Mouse (Mus musculus) activated CD4-positive, CD25-positive, alpha-beta regulatory T cell, adult 4 months (primary cell): Measurements from ENCODE around the gene 4930469K13Rik. TPM values are rescaled to one million over a fixed set of nuclear protein-coding genes. Genes with fewer than 3 reads are reported as not detected.
"Not testable (repeated sequence)": the region's sequence is repeated elsewhere in the genome, so short reads cannot be mapped to it uniquely, and the experiment has no call there.

Experiments used
- ATAC-seq: one replicate; pipeline ENCODE4 v1.8.0; 2017
- polyA plus RNA-seq, 2 experiments: library from polyadenylated mRNA; unstranded; fragments of 100-300 nt; shearing (Covaris generic); gene quantifications; one replicate each; pipeline ENCODE4 v1.2.1; 2017

Gene 4930469K13Rik
- 1 to 10 TPM; 4.4 to 9.0 TPM for polyA plus RNA-seq

- peak; percentile 34 for ATAC-seq
These were observed at the start of gene 4930469K13Rik for GRCm38 (mm10) chr11:34098422-34098821. Gene 4930469K13Rik (minus strand): TSS chr11:34098554.

GRCm38 (mm10) chr11:34146934-34147333 lies 48.6 kb upstream of the 4930469K13Rik start:
- no peak for ATAC-seq

DNA sequence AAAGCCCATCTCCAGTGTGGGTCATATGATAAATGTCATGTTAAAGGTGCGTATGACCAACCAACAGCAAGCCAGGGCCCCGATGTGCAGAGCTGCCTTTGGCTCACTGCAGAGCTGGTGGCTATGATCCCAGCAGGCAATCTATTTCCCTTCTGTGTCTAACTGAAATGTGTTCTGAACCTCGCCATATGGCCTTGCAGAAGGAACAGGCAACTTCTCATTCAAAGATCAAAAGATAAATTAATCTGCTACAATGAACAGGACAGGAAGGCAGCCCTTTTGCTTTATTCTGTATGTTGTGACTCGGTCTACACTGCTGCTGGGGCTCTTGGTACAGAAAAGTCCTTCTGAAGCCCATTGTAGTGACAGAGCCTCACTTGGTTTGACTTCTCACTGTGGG lies 46.1 kb upstream of the 4930469K13Rik start:
- no peak for ATAC-seq

DNA sequence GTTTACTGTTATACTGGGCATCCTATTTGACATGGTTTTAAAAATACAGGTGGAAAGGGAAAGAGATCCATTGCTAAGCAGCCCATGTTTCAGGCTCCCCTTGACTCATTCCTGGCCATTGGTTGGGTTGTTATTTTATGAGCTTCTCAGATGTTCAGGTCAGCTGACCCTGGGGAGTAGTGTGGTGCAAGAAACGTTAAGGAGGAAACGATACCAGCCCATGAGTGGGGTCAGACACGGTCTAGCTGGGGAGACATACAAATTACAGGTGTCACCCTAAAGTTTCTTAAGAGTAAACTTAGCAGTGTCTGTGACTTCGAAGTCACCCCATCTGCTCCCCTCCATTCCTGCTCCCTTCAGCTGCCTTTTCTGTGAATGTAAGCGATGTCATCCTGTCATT lies 45.6 kb upstream of the 4930469K13Rik start:
- ATAC-seq = no peak

GRCm38 (mm10) chr11:34139296-34139695 lies 40.9 kb upstream of the 4930469K13Rik start:
- no peak for ATAC-seq

DNA sequence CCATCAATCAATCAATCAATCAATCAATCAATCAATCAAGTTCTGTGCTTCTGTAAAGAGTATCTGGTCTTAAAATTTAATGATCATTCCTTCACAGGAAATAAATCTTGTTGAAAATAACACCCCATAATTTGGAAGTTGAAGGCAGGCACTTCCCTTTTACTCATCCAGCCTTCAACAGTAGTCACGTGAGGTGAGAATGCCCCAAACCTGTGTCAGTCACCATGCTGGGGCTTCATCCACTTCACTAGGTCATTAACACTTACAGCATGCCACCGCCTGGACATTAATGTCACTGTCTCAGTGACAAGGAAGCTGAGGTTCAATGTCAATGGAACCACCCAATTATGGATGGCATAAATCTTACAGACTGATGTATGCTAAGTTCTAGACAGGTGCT lies 30.1 kb upstream of the 4930469K13Rik start:
- no peak for ATAC-seq

DNA sequence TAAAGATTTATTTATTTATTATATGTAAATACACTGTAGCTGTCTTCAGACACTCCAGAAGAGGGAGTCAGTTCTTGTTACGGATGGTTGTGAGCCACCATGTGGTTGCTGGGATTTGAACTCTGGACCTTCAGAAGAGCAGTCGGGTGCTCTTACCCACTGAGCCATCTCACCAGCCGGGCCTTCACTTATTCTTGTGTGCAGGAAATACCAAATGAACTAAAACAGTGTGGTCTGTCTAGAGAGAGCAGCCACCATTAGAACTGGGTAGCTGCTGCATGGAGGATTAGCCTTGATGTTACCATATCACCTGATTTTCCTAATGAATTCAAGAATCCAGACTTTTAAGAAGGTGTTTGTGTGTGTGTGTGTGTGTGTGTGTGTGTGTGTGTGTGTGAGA lies 27.4 kb upstream of the 4930469K13Rik start:
- not testable (repeated sequence) for ATAC-seq

DNA sequence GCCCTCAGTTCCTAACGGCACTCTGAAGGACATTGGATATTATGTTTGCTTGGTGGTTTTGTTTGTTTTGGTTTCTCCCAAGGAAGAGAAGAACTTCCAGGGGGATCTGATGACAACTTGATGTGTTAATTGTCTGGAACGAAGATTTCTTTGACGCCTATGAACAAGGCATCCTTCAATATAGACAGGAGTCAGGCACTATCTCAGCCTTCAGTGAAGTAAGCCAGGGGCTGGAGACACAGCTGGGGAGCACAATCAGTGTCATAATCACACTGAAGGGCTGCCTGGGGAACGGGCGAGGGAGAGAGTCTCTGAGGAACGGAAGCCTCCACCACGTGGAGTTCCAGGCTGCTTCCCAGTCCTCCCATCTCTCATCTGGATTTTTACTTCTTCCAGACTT lies 26.5 kb upstream of the 4930469K13Rik start:
- no peak for ATAC-seq

- ATAC-seq = no peak
These were observed 24.8 kb upstream of the 4930469K13Rik start for GRCm38 (mm10) chr11:34123147-34123546.

- ATAC-seq = no peak
These were observed 20.0 kb upstream of the 4930469K13Rik start for GRCm38 (mm10) chr11:34118319-34118718.

- ATAC-seq = no peak
These were observed 19.2 kb upstream of the 4930469K13Rik start for GRCm38 (mm10) chr11:34117581-34117980.

DNA sequence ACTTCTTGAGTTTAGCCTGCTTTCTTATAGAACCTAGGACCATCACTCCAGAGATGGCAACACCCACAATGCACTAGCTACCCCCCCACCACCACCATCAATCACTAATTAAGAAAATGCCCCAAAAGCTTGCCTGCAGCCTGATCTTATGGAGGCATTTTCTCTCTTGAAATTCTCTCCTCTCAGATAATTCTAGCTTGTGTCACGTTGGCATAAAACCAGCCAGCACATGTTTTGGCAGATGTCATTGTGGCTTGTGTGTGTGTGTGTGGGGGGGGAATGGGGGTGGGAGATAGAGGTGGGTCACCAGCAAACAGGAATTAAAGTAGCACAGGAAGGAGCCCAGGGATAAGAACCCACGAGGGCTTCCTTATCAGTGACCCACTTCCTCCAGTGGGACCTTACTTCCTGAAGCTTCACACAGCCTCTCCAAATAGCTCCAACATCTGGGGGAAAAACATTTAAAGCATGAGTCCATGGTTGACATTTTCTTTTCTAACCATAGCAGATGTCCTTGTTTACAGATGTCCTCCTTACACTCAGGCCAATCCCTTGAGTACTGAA lies 18.3 kb upstream of the 4930469K13Rik start:
- ATAC-seq = no peak

GRCm38 (mm10) chr11:34113760-34114159 lies 15.4 kb upstream of the 4930469K13Rik start:
- ATAC-seq = no peak

GRCm38 (mm10) chr11:34112781-34113380 lies 14.5 kb upstream of the 4930469K13Rik start:
- no peak for ATAC-seq

GRCm38 (mm10) chr11:34111940-34112339 lies 13.6 kb upstream of the 4930469K13Rik start:
- peak; percentile 80 for ATAC-seq

DNA sequence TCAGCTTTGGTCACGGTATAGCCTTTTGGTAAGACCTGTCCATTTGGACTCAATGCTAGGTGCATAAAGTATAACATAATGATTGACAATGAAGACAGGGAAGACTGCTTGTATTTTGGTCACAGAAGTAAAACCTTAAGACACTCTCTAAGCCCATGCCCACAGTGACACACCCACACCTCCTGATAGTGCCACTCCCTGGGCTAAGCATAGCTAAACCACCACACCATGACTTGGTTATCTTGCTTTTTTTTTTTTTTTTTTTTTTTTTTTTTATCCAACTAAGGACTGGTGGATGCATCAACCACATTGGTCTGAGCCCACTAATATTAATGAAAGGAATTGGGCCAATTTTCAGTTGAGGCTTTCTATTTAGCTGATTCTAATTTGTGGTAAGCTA lies 10.9 kb upstream of the 4930469K13Rik start:
- no peak for ATAC-seq

DNA sequence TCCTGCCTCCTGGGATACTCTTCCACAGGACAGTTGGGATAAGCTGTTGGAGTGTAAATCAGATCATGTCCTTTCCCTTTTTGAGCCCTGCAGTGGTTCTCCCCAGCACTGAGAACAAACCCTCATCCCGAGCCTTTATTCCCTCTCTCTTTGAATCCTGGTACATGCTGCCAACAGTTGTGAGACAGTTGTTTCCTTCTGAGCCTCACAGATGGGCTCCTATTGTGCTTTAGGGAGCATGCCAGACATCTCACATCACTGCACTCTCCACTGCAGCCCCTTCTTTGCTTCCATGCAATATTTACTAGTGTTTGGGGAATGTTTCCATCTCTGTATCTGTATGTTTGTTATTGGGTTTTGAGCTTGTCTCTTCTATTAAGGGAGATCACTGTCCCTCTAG lies 6.6 kb upstream of the 4930469K13Rik start:
- ATAC-seq = no peak

GRCm38 (mm10) chr11:34101827-34102226 lies 3.5 kb upstream of the 4930469K13Rik start:
- ATAC-seq = peak; percentile 67

DNA sequence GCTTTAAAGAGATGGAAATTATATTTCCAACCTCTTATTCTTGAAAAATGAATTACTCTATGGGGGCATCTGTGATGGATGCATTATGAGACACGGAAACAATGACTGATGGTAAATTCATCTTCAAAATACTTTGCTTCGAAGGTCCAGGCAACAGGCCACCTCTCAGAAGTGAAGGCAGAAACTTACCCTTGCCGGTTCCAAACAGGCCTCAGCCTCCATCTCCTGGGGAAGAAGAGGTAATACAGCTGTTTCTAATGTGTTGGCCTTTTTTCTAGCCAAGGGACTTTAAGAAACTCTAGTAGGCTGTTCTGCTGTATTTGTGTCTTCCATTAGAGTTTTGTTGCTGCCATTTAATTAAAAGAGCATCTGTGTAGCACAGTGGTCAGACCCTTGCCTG lies 11.3 kb downstream of the 4930469K13Rik start:
- no peak for ATAC-seq

- no peak for ATAC-seq
These were observed 12.1 kb downstream of the 4930469K13Rik start for GRCm38 (mm10) chr11:34086164-34086751.

GRCm38 (mm10) chr11:34084639-34085038 lies 13.7 kb downstream of the 4930469K13Rik start:
- ATAC-seq = no peak

GRCm38 (mm10) chr11:34083795-34084194 lies 14.6 kb downstream of the 4930469K13Rik start:
- ATAC-seq = no peak

DNA sequence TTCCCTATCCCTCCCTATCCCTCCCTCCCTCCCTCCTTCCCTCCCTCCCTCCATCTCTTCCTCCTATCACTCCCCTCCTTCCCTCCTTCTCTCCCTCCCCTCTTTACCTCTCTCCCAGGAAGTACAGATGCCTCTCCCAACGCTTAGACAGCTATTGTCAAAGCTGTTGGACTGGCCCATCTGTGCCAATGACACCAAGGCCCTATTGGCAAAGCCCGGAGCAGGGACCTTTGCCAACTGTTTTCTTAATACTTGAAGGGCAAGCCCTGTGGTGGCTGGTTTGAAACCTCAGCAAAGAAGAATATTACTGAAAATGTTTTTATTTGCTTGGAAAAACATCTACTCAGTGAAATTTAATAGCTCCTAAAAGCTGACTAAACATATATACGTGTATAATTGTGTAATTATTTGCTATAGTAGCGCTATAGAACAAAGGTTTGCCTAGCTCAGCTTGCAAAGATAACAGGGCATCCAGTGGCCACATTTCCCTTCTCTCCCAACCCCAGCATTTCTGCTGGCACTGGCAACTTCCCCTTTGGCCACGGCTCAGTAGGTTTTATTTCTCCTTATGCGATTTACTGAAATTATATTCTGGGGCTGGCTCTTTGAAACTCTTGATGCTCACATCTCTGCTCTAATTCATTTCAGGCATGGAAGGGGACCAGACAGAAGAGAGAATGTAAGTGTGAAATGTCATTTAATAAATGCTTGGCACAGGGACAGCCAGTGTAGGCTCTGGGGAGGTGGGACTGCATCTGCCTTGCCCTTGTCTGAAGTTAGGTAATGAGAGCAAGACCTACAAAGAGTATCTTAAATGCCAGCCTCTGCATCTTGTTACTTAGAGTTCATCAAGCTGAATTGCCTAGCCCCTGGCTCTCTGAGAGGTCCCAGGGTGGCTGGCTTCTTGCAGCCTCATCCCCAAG lies 18.6 kb downstream of the 4930469K13Rik start:
- no peak for ATAC-seq
